Mouse (Mus musculus): ENCODE measurements around the gene Sipa1l3. TPM values are rescaled to one million over a fixed set of nuclear protein-coding genes. Genes with fewer than 3 reads are reported as not detected.

Sipa1l3 gene
- polyA plus RNA-seq, 1 experiment from 2014 or later = 15.6 TPM

DNA sequence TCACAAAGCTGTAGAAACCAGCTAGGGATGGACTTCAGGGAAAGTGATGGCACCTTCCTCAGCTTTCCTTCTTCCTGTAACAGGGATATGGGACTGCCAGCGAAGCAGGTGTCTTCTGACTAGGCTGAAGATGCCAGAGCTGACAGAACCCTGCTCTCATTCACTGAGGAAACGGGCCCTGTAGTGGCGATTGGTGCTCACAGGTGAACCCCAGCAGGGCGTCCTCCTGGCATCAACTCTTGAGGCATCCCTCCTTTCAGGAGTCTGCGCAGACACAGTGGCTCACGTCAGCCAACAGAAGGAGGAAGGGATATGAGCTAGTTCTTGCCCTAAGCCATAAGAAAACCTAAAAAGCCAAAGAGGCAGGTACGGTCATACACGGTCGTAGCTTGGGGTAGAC is 17.2 kb downstream of the Sipa1l3 start:
- Histone ChIP-seq H3K9ac (ENCODE audit: low read depth, low read length) (no peak overlapping the region), H3K4me1 (ENCODE audit: control insufficient read depth, insufficient read depth, low read length) (peaks cover 10% of the 10 kb centered on the region), H3K4me3 (ENCODE audit: low read depth, low read length) (no peak overlapping the region), H3K27ac (replicated peaks; ENCODE audit: low read depth, low read length) (no peak overlapping the region), H3K9me3 (ENCODE audit: control insufficient read depth, low read length) (no peaks in the 10 kb centered on the region), H3K4me2 (ENCODE audit: low read depth, low read length) (no peak overlapping the region), H3K27me3 (replicated peaks; ENCODE audit: control insufficient read depth, insufficient read depth, low read length) (no peaks in the 10 kb centered on the region), H3K36me3 (ENCODE audit: control insufficient read depth, insufficient read depth, low read length) (no peaks in the 10 kb centered on the region)
- WGBS = 93% methylated on average over 9 of the region's 9 CpGs
- DNase-seq (ENCODE audit: low spot score) (no peak), ATAC-seq (ENCODE audit: low read depth) (no peak)

DNA sequence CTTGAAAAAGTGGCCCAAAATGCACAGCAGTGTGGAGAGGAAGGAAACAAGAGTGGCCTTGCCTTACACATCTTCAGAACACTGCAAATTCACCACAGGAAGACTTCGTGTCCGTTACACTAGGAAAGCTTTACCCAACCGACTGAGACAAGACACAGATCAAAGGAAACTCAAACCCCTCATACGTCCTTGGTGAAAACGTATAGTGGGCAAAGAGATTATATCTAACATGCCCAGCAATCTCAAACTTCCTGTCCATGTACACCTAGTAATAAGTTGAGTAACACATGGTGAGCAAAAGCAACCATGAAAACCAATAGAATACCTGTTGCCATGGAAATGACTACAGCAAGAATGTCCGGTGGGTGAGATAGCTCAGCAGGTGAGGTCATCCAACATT is 19.4 kb downstream of the Sipa1l3 start:
- H3K4me3 ChIP-seq (ENCODE audit: low read depth, low read length) = no peak overlapping the region
- no peaks in the 10 kb centered on the region for H3K9me3 ChIP-seq (ENCODE audit: control insufficient read depth, low read length)
- 74% methylated on average over 6 of the region's 6 CpGs for WGBS
- no peaks in the 10 kb centered on the region for H3K4me1 ChIP-seq (ENCODE audit: control insufficient read depth, insufficient read depth, low read length)
- H3K4me2 ChIP-seq (ENCODE audit: low read depth, low read length) = no peak overlapping the region
- DNase-seq (ENCODE audit: low spot score) = no peak
- H3K36me3 ChIP-seq (ENCODE audit: control insufficient read depth, insufficient read depth, low read length) = no peaks in the 10 kb centered on the region
- no peak overlapping the region for H3K9ac ChIP-seq (ENCODE audit: low read depth, low read length)
- no peak overlapping the region for H3K27ac ChIP-seq (replicated peaks; ENCODE audit: low read depth, low read length)
- H3K27me3 ChIP-seq (replicated peaks; ENCODE audit: control insufficient read depth, insufficient read depth, low read length) = no peaks in the 10 kb centered on the region
- ATAC-seq (ENCODE audit: low read depth) = no peak

DNA sequence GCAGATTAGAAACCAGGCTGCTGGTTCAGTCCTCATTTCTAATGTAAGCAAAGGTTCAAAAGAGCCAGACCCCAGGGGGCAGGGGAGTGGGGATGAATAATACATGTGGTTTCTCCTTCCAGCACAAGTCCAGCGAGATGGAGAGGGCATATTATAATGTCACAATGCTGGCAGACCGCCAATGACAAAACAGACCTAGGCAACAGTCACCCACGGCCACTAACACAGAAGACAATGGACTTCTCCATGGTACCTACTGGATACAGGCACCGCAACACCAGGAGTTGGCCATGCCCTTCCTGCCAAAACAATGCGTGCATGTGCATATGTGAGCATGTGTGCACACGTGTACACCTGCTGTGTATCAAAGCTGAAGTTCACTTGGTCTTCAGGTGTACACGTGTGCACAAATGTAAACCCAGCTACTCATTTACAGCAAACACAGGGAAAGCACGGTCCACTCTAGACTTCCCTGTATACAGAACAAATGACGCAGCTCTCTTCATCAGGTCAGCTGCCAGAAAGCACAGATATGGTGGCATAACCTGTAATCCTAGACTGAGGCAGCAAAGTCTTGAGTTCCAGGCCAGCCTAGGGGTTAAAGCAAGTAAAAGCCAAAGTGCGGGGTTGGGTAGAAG is 21.4 kb downstream of the Sipa1l3 start:
- no peak overlapping the region for H3K9ac ChIP-seq (ENCODE audit: low read depth, low read length)
- H3K9me3 ChIP-seq (ENCODE audit: control insufficient read depth, low read length) = no peaks in the 10 kb centered on the region
- ATAC-seq (ENCODE audit: low read depth) (no peak), DNase-seq (ENCODE audit: low spot score) (peak; percentile 30)
- H3K4me2 ChIP-seq (ENCODE audit: low read depth, low read length) = no peak overlapping the region
- no peak overlapping the region for H3K27ac ChIP-seq (replicated peaks; ENCODE audit: low read depth, low read length)
- H3K4me1 ChIP-seq (ENCODE audit: control insufficient read depth, insufficient read depth, low read length) = no peaks in the 10 kb centered on the region
- no peaks in the 10 kb centered on the region for H3K27me3 ChIP-seq (replicated peaks; ENCODE audit: control insufficient read depth, insufficient read depth, low read length)
- WGBS = 65% methylated on average over 10 of the region's 10 CpGs
- no peak overlapping the region for H3K4me3 ChIP-seq (ENCODE audit: low read depth, low read length)
- no peaks in the 10 kb centered on the region for H3K36me3 ChIP-seq (ENCODE audit: control insufficient read depth, insufficient read depth, low read length)

DNA sequence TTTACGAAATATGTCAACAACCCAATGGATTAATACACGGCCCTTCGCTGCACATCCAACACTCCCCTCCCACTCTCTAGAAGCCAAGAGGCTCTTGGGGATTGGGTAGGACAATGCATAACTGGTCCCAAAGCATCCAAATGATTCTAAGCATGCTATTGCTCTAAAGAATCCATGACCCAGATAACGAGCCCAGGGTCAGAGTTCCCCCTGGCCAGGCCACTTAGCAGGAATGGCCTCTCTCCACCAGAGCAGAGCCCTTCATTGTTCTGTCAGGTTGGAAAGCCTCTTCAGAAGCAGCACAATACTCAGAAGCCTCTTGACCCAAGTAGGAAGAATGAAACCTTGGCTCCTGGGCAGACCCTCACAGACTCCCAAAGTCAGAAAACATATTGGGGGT is 22.1 kb downstream of the Sipa1l3 start:
- Histone ChIP-seq H3K27me3 (replicated peaks; ENCODE audit: control insufficient read depth, insufficient read depth, low read length) (no peaks in the 10 kb centered on the region), H3K4me2 (ENCODE audit: low read depth, low read length) (no peak overlapping the region), H3K27ac (replicated peaks; ENCODE audit: low read depth, low read length) (no peak overlapping the region), H3K36me3 (ENCODE audit: control insufficient read depth, insufficient read depth, low read length) (no peaks in the 10 kb centered on the region), H3K4me1 (ENCODE audit: control insufficient read depth, insufficient read depth, low read length) (no peaks in the 10 kb centered on the region), H3K4me3 (ENCODE audit: low read depth, low read length) (no peak overlapping the region), H3K9ac (ENCODE audit: low read depth, low read length) (no peak overlapping the region), H3K9me3 (ENCODE audit: control insufficient read depth, low read length) (no peaks in the 10 kb centered on the region)
- no peak for DNase-seq (ENCODE audit: low spot score)
- WGBS = 63% methylated on average over 4 of the region's 4 CpGs
- no peak for ATAC-seq (ENCODE audit: low read depth)

DNA sequence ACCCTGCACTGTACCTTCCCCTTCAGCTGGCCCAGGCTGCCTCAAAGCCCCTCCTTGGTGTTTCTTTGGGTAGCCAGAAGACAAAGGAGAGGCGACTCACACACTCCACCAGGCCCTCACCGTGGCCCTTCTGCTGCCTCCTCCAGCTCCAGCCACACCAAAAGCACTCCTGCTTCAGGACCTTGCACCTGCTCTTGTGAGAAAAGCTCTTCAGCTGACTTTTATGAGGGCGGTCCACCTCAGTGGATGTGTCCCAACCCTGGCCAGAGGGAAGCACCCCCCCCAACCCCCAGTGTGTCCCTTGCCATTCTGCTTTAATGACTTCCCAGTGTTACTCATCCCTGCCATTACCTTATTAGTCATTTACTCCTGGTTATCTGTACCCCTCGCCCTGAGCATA is 22.6 kb downstream of the Sipa1l3 start:
- ATAC-seq (ENCODE audit: low read depth) (no peak), DNase-seq (ENCODE audit: low spot score) (no peak)
- Histone ChIP-seq H3K27me3 (replicated peaks; ENCODE audit: control insufficient read depth, insufficient read depth, low read length) (no peaks in the 10 kb centered on the region), H3K4me1 (ENCODE audit: control insufficient read depth, insufficient read depth, low read length) (no peaks in the 10 kb centered on the region), H3K9ac (ENCODE audit: low read depth, low read length) (no peak overlapping the region), H3K27ac (replicated peaks; ENCODE audit: low read depth, low read length) (no peak overlapping the region), H3K9me3 (ENCODE audit: control insufficient read depth, low read length) (no peaks in the 10 kb centered on the region), H3K36me3 (ENCODE audit: control insufficient read depth, insufficient read depth, low read length) (no peaks in the 10 kb centered on the region), H3K4me3 (ENCODE audit: low read depth, low read length) (no peak overlapping the region), H3K4me2 (ENCODE audit: low read depth, low read length) (no peak overlapping the region)
- 72% methylated on average over 4 of the region's 4 CpGs for WGBS

DNA sequence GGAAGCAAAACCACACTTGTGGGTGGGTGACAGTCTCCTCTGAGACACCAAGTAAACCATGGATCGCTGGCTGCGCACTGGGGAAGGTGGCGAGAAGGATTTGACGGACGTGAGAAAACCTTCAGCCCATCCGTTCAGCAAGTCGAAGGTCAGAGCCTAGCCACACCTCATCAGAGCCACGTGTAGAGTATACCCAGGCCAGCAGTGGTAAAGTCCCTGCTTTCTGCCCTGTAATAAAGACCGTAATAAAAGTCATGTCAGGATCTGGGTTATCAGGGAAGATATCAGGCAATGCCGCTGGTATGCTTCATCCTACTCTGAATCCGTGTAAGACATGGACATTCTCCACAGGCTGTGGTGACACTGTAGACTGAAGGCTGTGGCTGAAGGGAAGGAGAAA is 23.6 kb downstream of the Sipa1l3 start:
- Histone ChIP-seq H3K36me3 (ENCODE audit: control insufficient read depth, insufficient read depth, low read length) (no peaks in the 10 kb centered on the region), H3K9me3 (ENCODE audit: control insufficient read depth, low read length) (no peaks in the 10 kb centered on the region), H3K27me3 (replicated peaks; ENCODE audit: control insufficient read depth, insufficient read depth, low read length) (no peaks in the 10 kb centered on the region), H3K4me1 (ENCODE audit: control insufficient read depth, insufficient read depth, low read length) (peaks cover 4% of the 10 kb centered on the region), H3K4me2 (ENCODE audit: low read depth, low read length) (no peak overlapping the region), H3K4me3 (ENCODE audit: low read depth, low read length) (no peak overlapping the region), H3K9ac (ENCODE audit: low read depth, low read length) (no peak overlapping the region), H3K27ac (replicated peaks; ENCODE audit: low read depth, low read length) (no peak overlapping the region)
- no peak for DNase-seq (ENCODE audit: low spot score)
- no peak for ATAC-seq (ENCODE audit: low read depth)
- WGBS = 94% methylated on average over 11 of the region's 11 CpGs

DNA sequence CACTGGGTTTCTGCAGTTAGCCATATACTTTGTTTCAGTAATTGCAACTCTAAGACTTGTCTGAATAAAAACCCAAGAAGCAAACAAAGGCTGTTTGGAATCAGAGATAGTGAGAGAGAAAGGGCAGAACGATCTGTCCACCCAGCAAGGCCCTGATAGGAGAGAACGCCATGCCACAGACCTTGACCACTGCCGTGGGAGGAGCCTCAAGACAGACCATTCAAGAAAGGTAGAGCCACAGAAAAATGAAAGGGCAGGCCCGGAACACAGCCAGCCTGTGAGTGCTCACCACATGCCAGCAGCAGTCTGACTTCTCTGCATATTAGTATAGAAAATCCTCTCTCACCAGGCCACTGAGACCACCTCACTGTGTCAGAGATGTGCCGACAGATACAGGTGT is 24.4 kb downstream of the Sipa1l3 start:
- H3K36me3 ChIP-seq (ENCODE audit: control insufficient read depth, insufficient read depth, low read length) = no peaks in the 10 kb centered on the region
- H3K4me2 ChIP-seq (ENCODE audit: low read depth, low read length) = no peak overlapping the region
- no peak overlapping the region for H3K9ac ChIP-seq (ENCODE audit: low read depth, low read length)
- no peaks in the 10 kb centered on the region for H3K9me3 ChIP-seq (ENCODE audit: control insufficient read depth, low read length)
- no peak for DNase-seq (ENCODE audit: low spot score)
- H3K27me3 ChIP-seq (replicated peaks; ENCODE audit: control insufficient read depth, insufficient read depth, low read length) = no peaks in the 10 kb centered on the region
- H3K27ac ChIP-seq (replicated peaks; ENCODE audit: low read depth, low read length) = no peak overlapping the region
- no peak overlapping the region for H3K4me3 ChIP-seq (ENCODE audit: low read depth, low read length)
- H3K4me1 ChIP-seq (ENCODE audit: control insufficient read depth, insufficient read depth, low read length) = peaks cover 10% of the 10 kb centered on the region
- WGBS = 83% methylated on average over 5 of the region's 5 CpGs
- no peak for ATAC-seq (ENCODE audit: low read depth)

DNA sequence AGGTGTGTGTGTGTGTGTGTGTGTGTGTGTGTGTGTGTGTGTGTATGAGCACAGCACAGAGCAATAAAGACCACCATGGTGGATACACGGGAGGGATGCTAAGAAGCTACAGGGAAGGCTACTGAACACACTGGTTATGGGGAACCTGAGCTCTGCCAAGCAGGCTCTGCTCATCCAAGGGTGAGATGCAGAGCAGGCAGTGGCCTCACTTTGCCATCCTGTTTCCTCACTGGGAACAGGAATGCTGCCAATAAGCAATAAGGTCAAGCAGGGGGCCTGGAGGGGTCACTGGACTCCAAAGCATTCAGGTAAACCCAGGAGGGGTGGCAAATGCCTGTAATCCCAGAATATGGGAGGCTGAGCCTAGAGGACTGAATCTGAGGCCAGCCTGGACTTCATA is 25.4 kb downstream of the Sipa1l3 start:
- ATAC-seq (ENCODE audit: low read depth) = no peak
- H3K9ac ChIP-seq (ENCODE audit: low read depth, low read length) = no peak overlapping the region
- 56% methylated on average over 1 of the region's 1 CpGs for WGBS
- no peak overlapping the region for H3K27ac ChIP-seq (replicated peaks; ENCODE audit: low read depth, low read length)
- no peak overlapping the region for H3K4me3 ChIP-seq (ENCODE audit: low read depth, low read length)
- H3K4me2 ChIP-seq (ENCODE audit: low read depth, low read length) = no peak overlapping the region
- no peak for DNase-seq (ENCODE audit: low spot score)
- H3K27me3 ChIP-seq (replicated peaks; ENCODE audit: control insufficient read depth, insufficient read depth, low read length) = no peaks in the 10 kb centered on the region
- no peaks in the 10 kb centered on the region for H3K9me3 ChIP-seq (ENCODE audit: control insufficient read depth, low read length)
- H3K36me3 ChIP-seq (ENCODE audit: control insufficient read depth, insufficient read depth, low read length) = no peaks in the 10 kb centered on the region
- peaks cover 10% of the 10 kb centered on the region for H3K4me1 ChIP-seq (ENCODE audit: control insufficient read depth, insufficient read depth, low read length)

DNA sequence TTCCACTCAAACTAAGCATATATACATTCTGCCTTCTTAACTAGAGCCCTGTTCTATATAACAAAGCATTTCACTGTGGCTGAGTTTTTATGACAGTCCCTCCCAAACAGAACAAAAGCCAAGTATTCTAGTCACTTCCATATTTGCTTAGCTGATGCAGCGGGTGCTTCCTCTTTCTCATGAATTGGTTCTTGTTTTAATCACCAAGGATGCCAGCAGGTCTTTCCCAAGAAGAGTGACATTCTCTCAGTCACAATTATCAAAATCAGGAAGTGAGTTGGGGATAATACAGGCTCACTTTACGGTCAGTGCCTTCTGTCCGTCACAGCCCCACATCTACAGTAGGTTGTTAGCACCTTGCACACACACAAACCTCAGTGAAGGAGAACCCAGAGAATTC is 26.6 kb downstream of the Sipa1l3 start:
- Histone ChIP-seq H3K27me3 (replicated peaks; ENCODE audit: control insufficient read depth, insufficient read depth, low read length) (no peaks in the 10 kb centered on the region), H3K4me2 (ENCODE audit: low read depth, low read length) (no peak overlapping the region), H3K4me1 (ENCODE audit: control insufficient read depth, insufficient read depth, low read length) (peaks cover 10% of the 10 kb centered on the region), H3K27ac (replicated peaks; ENCODE audit: low read depth, low read length) (no peak overlapping the region), H3K9ac (ENCODE audit: low read depth, low read length) (no peak overlapping the region), H3K9me3 (ENCODE audit: control insufficient read depth, low read length) (no peaks in the 10 kb centered on the region), H3K36me3 (ENCODE audit: control insufficient read depth, insufficient read depth, low read length) (no peaks in the 10 kb centered on the region), H3K4me3 (ENCODE audit: low read depth, low read length) (no peak overlapping the region)
- 77% methylated on average over 3 of the region's 3 CpGs for WGBS
- DNase-seq (ENCODE audit: low spot score) = peak; percentile 33
- no peak for ATAC-seq (ENCODE audit: low read depth)

Data from embryonic facial prominence, embryonic 14.5 days (tissue).